Mouse (Mus musculus) heart, embryonic 11.5 days (tissue): ENCODE measurements around the gene Ccs. TPM values are rescaled to one million over a fixed set of nuclear protein-coding genes. Genes with fewer than 3 reads are reported as not detected.

Source experiments
- ATAC-seq: fragments of 200-750 bp; cut with Nextera tagmentation; replicated peaks from 2 replicates; pipeline ENCODE4 v1.8.0; 2017; ENCODE audit warnings: moderate library complexity; ENCODE audit not compliant: insufficient number of reproducible peaks, low FRiP score, low TSS enrichment
- H3K27ac ChIP-seq: fragments of 300-500 bp; sonication (generic); 2 replicates; pipeline ENCODE4 v1.5.1; 2014; ENCODE audit warnings: mild to moderate bottlenecking, low read depth, low read length
- H3K27me3 ChIP-seq: fragments of 300-500 bp; sonication (generic); 2 replicates; pipeline ENCODE4 v1.6.1; 2014; ENCODE audit warnings: mild to moderate bottlenecking, low read length, mixed read lengths; ENCODE audit not compliant: control insufficient read depth, insufficient read depth
- H3K36me3 ChIP-seq: fragments of 300-500 bp; sonication (generic); 2 replicates; pipeline ENCODE4 v1.6.1; 2014; ENCODE audit warnings: mild to moderate bottlenecking, low read length, moderate library complexity, mixed read lengths; ENCODE audit not compliant: control insufficient read depth, insufficient read depth
- H3K4me1 ChIP-seq: fragments of 300-500 bp; sonication (generic); 2 replicates; pipeline ENCODE4 v1.6.1; 2014; ENCODE audit warnings: low read length; ENCODE audit not compliant: control insufficient read depth, insufficient read depth
- H3K4me2 ChIP-seq: fragments of 300-500 bp; sonication (generic); 2 replicates; pipeline ENCODE4 v1.6.1; 2014; ENCODE audit warnings: mild to moderate bottlenecking, moderate library complexity
- H3K4me3 ChIP-seq: fragments of 300-500 bp; sonication (generic); 2 replicates; pipeline ENCODE4 v1.5.1; 2014; ENCODE audit warnings: low read depth, low read length
- H3K9ac ChIP-seq: fragments of 300-500 bp; sonication (generic); 2 replicates; pipeline ENCODE4 v1.6.1; 2014; ENCODE audit warnings: mild to moderate bottlenecking, low read depth, low read length, moderate library complexity
- H3K9me3 ChIP-seq: fragments of 300-500 bp; sonication (generic); replicated peaks from 2 replicates; pipeline ENCODE4 v1.6.1; 2016; ENCODE audit warnings: low read length; ENCODE audit not compliant: control insufficient read depth
- WGBS: fragments of 180-500 bp; shearing (Covaris S2); extraction: QIAGEN DNeasy Blood & Tissue Kit; methylation state at CpG from one replicate; pipeline ENCODE4 v1.1.7; 2014; ENCODE audit not compliant: insufficient replicate concordance; 5-methylcytosine and 5-hydroxymethylcytosine counted together
- polyA plus RNA-seq: library from polyadenylated mRNA; unstranded; fragments of >200 nt; fragmentation: Nextera tagmentation; extraction: Ambion mirVana; gene quantifications from 2 replicates; pipeline ENCODE4 v1.2.1, GENCODE M21; 2014

The Ccs gene
- polyA plus RNA-seq, 1 experiment from 2014 or later, result 37.5 TPM

GRCm38 (mm10) chr19:4865147-4865546, 26.0 kb upstream of the Ccs start:
- Histone ChIP-seq H3K4me3 (no peak overlapping the region), H3K36me3 (no peaks in the 10 kb centered on the region), H3K27ac (no peak overlapping the region), H3K4me2 (peak overlapping the region; percentile 38), H3K9me3 (no peaks in the 10 kb centered on the region), H3K27me3 (peaks cover 15% of the 10 kb centered on the region), H3K4me1 (no peaks in the 10 kb centered on the region), H3K9ac (no peak overlapping the region)
- ATAC-seq, result no peak
- 2% methylated on average over 17 of the region's 17 CpGs for WGBS

DNA sequence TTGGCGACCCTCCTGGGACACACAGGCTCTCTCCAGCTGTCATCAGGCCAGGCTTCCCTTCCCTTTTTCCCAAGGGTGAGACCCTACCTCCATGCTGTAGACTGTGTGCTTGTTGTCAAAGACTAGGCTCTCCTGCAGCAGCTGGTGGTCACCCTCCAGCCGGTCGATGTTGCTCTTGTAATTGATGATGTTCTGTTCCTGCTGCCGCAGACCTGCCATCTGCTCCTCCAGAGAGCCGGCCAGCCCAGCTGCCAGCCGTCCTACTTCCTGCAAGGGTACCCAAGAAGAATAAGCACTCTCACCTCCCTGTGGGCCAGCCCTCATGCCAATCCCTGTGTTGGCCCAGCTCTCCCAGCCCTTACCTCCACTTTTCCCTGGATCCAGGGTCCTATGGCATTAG, 23.9 kb upstream of the Ccs start:
- Histone ChIP-seq H3K27me3 (peaks cover 15% of the 10 kb centered on the region), H3K9me3 (no peaks in the 10 kb centered on the region), H3K4me1 (no peaks in the 10 kb centered on the region), H3K27ac (no peak overlapping the region), H3K36me3 (no peaks in the 10 kb centered on the region), H3K4me2 (no peak overlapping the region), H3K9ac (no peak overlapping the region), H3K4me3 (no peak overlapping the region)
- ATAC-seq, result no peak
- 77% methylated on average over 6 of the region's 6 CpGs for WGBS

DNA sequence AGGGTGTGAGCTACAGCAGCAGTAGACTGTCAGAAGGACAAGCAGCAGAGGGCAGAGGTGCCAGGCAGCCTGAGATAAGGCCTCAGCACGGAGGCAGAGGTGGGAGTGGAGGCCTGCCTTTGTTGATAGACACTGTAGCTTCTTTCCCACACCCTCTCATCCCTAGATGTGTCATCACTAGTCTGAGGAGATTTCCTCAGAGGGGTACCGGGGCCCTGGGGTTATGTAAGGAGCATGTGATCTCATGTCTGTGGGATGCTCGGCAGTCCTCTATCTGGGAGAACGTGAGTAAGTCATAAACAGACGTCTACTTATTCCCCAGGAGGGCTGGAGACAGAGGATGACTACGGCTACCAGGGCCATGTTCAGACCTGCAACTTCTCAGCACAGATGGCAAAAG, 19.9 kb upstream of the Ccs start:
- ATAC-seq, result peak; percentile 56
- Histone ChIP-seq H3K4me2 (no peak overlapping the region), H3K4me1 (peaks cover 2% of the 10 kb centered on the region; the same call in 1 of the 2 replicates), H3K4me3 (no peak overlapping the region), H3K27me3 (no peaks in the 10 kb centered on the region), H3K9me3 (no peaks in the 10 kb centered on the region), H3K27ac (no peak overlapping the region), H3K9ac (no peak overlapping the region), H3K36me3 (no peaks in the 10 kb centered on the region)
- 32% methylated on average over 6 of the region's 6 CpGs for WGBS

GRCm38 (mm10) chr19:4855951-4856350, 16.8 kb upstream of the Ccs start:
- Histone ChIP-seq H3K4me3 (peak overlapping the region; percentile 59), H3K4me1 (peaks cover 2% of the 10 kb centered on the region; the same call in 1 of the 2 replicates), H3K4me2 (peak overlapping the region; percentile 95; the same call in 1 of the 2 replicates), H3K27me3 (no peaks in the 10 kb centered on the region), H3K36me3 (no peaks in the 10 kb centered on the region), H3K9ac (no peak overlapping the region), H3K9me3 (no peaks in the 10 kb centered on the region), H3K27ac (no peak overlapping the region)
- 73% methylated on average over 4 of the region's 4 CpGs for WGBS
- no peak for ATAC-seq

GRCm38 (mm10) chr19:4855470-4855820, 16.3 kb upstream of the Ccs start:
- WGBS, result 3% methylated on average over 14 of the region's 14 CpGs
- peaks cover 2% of the 10 kb centered on the region; the same call in 1 of the 2 replicates for H3K4me1 ChIP-seq
- H3K27ac ChIP-seq, result no peak overlapping the region
- no peaks in the 10 kb centered on the region for H3K9me3 ChIP-seq
- no peaks in the 10 kb centered on the region for H3K36me3 ChIP-seq
- ATAC-seq, result 0 out of 2 replicates have a peak, but pooled peaks have one; percentile 5
- H3K4me2 ChIP-seq, result peak overlapping the region; percentile 95
- H3K4me3 ChIP-seq, result peak overlapping the region; percentile 59
- peaks cover under 1% of the 10 kb centered on the region; the same call in 1 of the 2 replicates for H3K27me3 ChIP-seq
- peak overlapping the region; percentile 75 for H3K9ac ChIP-seq

DNA sequence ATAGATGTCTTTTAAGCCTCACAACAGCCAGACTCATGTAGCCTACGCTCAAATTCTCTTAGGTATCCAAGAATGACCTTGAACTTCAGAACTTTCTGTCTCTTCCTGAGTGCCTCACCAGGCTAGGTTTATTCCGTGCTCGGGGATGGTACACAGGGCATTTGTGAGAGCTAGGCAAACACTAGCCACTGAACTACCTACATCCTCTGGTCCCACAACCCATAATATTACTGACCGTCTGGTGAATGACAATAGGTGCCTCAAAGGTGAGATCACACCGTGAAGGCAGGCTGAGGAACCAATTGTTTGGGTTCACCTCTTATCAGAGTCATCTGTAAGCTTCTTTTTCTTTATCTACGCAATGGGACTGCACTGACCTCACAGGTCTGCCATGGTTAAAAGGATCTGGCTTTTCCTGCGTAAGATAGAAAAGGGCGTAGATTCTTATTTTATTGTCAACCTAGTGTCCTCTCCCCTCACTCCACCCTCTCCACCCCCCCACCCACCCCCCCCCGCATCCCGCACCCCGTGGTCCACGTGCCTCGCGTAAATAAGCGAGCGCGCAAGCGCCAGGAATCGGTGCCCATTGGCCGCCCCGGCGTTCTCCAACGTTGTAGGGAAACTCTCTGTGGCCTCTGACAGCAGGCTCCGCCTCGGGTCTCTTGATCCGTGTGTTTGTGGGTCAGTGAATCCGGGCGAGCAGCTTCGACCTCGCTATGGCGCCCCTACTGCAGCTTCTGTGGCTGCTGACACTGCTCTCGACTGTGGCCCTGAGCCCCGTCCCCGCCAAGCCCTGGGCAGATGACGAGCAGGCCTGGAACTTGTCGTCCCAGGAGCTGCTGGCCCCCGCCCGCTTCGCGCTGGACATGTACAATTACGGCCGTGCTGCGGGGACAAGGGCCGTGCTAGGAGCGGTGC, 15.7 kb upstream of the Ccs start, which contains the start of gene Ctsf:
Ctsf (plus strand) TSS at position 579 of the 918 bp plus-strand sequence.
- peaks cover 2% of the 10 kb centered on the region; the same call in 1 of the 2 replicates for H3K4me1 ChIP-seq
- WGBS, result 3% methylated on average over 45 of the region's 45 CpGs
- H3K27ac ChIP-seq, result no peak within 1 kb of the TSS
- no peaks in the 10 kb centered on the region for H3K36me3 ChIP-seq
- H3K4me2 ChIP-seq, result peak within 1 kb of the TSS; percentile 95
- peak; percentile 68; the same call in 1 of the 2 replicates for ATAC-seq
- peaks cover 2% of the 10 kb centered on the region; the same call in 1 of the 2 replicates for H3K27me3 ChIP-seq
- no peaks in the 10 kb centered on the region for H3K9me3 ChIP-seq
- H3K9ac ChIP-seq, result peak within 1 kb of the TSS; percentile 75
- H3K4me3 ChIP-seq, result peak within 1 kb of the TSS; percentile 59

DNA sequence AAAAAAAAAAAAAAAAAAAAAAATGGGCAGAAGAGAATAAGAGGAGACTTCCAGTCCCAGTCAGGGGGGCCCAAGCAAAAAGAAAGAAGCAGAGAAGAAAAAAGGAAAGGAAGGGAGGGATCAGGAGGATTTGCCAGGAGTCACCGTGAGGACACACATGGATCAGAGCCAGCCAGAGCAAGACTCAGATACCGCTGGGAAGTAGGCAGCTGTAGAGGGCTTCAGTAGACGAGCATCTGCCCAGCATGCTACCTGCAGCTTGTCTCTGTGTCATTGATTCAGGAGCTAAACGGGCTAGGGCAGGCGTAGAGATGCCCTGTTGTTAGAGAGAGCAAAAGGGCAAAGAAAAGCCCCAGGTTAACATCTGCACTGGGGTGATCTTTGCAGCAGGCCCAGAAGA, 11.1 kb upstream of the Ccs start:
- Histone ChIP-seq H3K9me3 (no peaks in the 10 kb centered on the region), H3K4me2 (no peak overlapping the region), H3K36me3 (no peaks in the 10 kb centered on the region), H3K27me3 (peaks cover 2% of the 10 kb centered on the region; the same call in 1 of the 2 replicates), H3K27ac (no peak overlapping the region), H3K4me3 (no peak overlapping the region), H3K4me1 (no peaks in the 10 kb centered on the region; the same call in 1 of the 2 replicates), H3K9ac (no peak overlapping the region)
- 48% methylated on average over 5 of the region's 5 CpGs for WGBS
- no peak for ATAC-seq

DNA sequence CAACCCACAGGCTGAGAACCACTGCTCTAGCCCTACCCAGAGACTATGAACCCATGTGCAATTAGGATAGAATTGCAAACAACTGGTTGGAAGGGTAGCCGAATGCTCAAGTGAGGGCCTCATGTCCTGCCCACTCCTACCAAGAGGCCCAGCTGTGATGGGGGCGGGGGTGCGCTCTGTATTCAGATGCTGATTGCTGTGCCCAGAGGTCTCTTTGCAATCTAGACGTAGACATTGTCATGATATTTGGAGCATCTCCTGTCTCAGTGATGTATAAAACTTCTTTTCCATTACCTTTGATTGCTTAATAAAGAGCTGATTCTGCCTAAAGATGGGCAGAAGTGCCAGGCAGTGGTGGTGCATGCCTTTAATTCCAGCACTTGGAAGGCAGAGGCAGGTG, 10.7 kb upstream of the Ccs start:
- WGBS, result 61% methylated on average over 4 of the region's 4 CpGs
- Histone ChIP-seq H3K4me1 (no peaks in the 10 kb centered on the region; the same call in 1 of the 2 replicates), H3K4me2 (no peak overlapping the region), H3K36me3 (no peaks in the 10 kb centered on the region), H3K4me3 (no peak overlapping the region), H3K27me3 (peaks cover 2% of the 10 kb centered on the region; the same call in 1 of the 2 replicates), H3K9ac (no peak overlapping the region), H3K9me3 (no peaks in the 10 kb centered on the region), H3K27ac (no peak overlapping the region)
- no peak for ATAC-seq
